Mouse (Mus musculus) layer of hippocampus, postnatal 25 days (tissue): ENCODE measurements around the gene Slc45a1. TPM values are rescaled to one million over a fixed set of nuclear protein-coding genes. Genes with fewer than 3 reads are reported as not detected.

Source experiments
- DNase-seq, 2 experiments: peaks; one replicate each; pipeline ENCODE4 v3.0.0; 2022; ENCODE audit warnings: mixed read lengths in 2 of 2, low spot score in 1 of 2; ENCODE audit errors: extremely low spot score in 1 of 2
- total RNA-seq, 2 experiments: library from RNA; stranded (reverse); gene quantifications; 2 replicates each; pipeline ENCODE4 v1.2.3; 2021

Gene Slc45a1
- total RNA-seq, 2 experiments from 2014 or later = 35.6 to 39.5 TPM

DNA sequence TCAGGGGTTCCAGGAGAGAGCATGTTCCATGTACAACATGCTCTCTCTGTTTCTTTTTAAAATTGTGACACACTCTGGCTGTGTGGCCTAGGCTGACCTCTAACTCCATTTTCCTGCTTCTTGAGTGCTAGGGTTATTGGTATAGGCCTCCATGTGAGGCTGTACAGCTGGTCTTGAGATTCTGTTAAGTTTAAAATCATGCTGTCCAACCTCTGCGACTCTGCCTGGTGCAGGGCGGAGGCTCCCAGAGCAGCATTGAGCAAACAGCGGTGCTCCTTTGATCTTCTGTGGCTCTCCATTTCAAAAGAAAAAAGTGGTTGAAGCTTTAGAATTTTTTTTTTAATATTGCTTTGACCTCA, 68.2 kb downstream of the Slc45a1 start:
- DNase-seq = no peak

DNA sequence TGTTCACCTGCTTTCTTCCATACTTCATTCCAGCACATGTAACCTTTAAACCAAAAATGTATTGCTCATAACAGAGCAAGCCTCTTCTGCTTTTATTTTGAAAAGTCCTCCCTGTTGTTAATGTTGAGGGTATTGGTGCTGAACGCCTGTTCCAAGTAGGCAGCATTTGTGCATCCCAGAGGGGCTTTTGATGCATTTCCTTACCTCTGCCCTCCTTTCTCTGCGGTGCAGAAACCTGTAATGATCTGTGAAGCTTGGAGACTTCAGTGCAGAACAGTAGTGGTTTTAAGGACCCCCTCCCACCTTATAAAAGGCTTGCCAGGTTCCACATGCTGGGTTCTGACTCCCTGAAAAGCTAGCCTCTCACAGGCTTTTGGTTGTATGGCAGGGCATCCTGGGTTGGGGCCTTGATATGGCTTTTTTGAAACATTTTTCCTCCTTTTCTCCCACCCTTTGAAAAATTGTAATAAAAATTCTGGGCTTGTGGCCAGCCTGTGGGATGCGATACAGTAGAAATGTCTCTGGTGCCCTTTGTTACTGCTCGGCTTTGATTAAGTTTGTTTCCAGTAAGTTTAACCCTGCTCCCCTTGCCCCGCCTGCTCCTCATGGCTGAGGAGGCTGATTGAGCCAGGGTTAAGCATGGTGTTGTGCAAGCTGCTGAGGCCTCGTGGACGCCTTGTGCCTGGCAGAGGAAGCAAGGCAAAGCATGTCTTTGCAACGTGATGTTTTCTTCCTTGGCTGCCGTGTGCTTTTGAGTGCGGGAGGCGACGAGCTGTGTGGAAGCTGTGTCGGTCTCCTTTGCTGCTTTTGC, 68.8 kb downstream of the Slc45a1 start:
- peak; percentile 36 to 45 for DNase-seq

DNA sequence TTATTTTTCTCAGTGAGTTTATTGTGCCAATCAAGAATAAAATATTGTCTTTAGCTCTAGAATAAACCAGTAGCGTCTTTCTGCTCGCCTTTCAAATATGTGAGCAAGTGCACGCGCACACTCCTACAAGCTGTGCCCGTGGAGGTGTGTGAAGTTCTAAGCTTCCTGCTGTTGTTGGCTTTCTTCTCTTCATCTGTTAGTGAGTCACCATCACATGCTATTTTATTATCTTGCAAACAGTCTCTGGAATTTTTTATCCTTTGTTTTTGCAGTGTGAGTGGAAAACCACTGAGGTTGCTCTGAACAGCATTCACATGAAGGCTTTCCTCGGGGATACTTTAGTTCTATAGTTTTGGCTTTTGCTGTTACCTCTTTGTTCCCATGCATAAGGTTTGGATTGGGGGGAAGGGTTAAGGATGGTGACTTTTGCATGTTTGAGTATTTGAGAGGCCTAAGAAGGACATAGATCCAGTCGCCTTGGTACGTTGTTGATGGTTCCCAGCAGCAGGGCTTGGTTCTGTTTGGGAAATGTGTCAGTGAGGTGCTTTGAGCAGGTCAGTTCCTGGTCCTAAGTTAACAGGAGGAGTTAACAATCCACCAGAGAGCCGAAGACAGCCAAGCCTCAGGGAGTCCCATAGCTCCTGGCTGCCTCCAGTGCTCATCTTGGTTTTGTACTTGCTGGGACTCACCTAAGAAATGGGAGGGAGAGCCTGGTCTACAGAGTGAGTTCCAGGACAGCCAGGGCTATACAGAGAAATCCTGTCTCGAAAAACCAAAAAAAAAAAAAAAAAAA, 69.8 kb downstream of the Slc45a1 start:
- DNase-seq = no peak

Other genes starting within 250 kb of the Slc45a1 start
- 10 to 100 TPM; 37.2 to 43.4 TPM for gene Errfi1, start 201.7 kb upstream of the Slc45a1 start, total RNA-seq